Mouse (Mus musculus) heart, embryonic 11.5 days (tissue): ENCODE measurements at regions not wholly inside any gene's neighbourhood (a gene's known extent, or its start where the extent isn't known, plus 50 kb on each side); places are given as distances from the start of the nearest gene placed in this dataset.

Experiments
- ATAC-seq: fragments of 200-750 bp; cut with Nextera tagmentation; replicated peaks from 2 replicates; pipeline ENCODE4 v1.8.0; 2017; ENCODE audit warnings: moderate library complexity; ENCODE audit not compliant: insufficient number of reproducible peaks, low FRiP score, low TSS enrichment
- H3K27ac ChIP-seq: fragments of 300-500 bp; sonication (generic); 2 replicates; pipeline ENCODE4 v1.5.1; 2014; ENCODE audit warnings: mild to moderate bottlenecking, low read depth, low read length
- H3K27me3 ChIP-seq: fragments of 300-500 bp; sonication (generic); 2 replicates; pipeline ENCODE4 v1.6.1; 2014; ENCODE audit warnings: mild to moderate bottlenecking, low read length, mixed read lengths; ENCODE audit not compliant: control insufficient read depth, insufficient read depth
- H3K36me3 ChIP-seq: fragments of 300-500 bp; sonication (generic); 2 replicates; pipeline ENCODE4 v1.6.1; 2014; ENCODE audit warnings: mild to moderate bottlenecking, low read length, moderate library complexity, mixed read lengths; ENCODE audit not compliant: control insufficient read depth, insufficient read depth
- H3K4me1 ChIP-seq: fragments of 300-500 bp; sonication (generic); 2 replicates; pipeline ENCODE4 v1.6.1; 2014; ENCODE audit warnings: low read length; ENCODE audit not compliant: control insufficient read depth, insufficient read depth
- H3K4me2 ChIP-seq: fragments of 300-500 bp; sonication (generic); 2 replicates; pipeline ENCODE4 v1.6.1; 2014; ENCODE audit warnings: mild to moderate bottlenecking, moderate library complexity
- H3K4me3 ChIP-seq: fragments of 300-500 bp; sonication (generic); 2 replicates; pipeline ENCODE4 v1.5.1; 2014; ENCODE audit warnings: low read depth, low read length
- H3K9ac ChIP-seq: fragments of 300-500 bp; sonication (generic); 2 replicates; pipeline ENCODE4 v1.6.1; 2014; ENCODE audit warnings: mild to moderate bottlenecking, low read depth, low read length, moderate library complexity
- H3K9me3 ChIP-seq: fragments of 300-500 bp; sonication (generic); replicated peaks from 2 replicates; pipeline ENCODE4 v1.6.1; 2016; ENCODE audit warnings: low read length; ENCODE audit not compliant: control insufficient read depth
- WGBS: fragments of 180-500 bp; shearing (Covaris S2); extraction: QIAGEN DNeasy Blood & Tissue Kit; methylation state at CpG from one replicate; pipeline ENCODE4 v1.1.7; 2014; ENCODE audit not compliant: insufficient replicate concordance; 5-methylcytosine and 5-hydroxymethylcytosine counted together

- Histone ChIP-seq H3K9me3 (no peaks in the 10 kb centered on the region), H3K27ac (no peak overlapping the region), H3K4me1 (no peaks in the 10 kb centered on the region), H3K36me3 (no peaks in the 10 kb centered on the region), H3K4me3 (no peak overlapping the region), H3K27me3 (no peaks in the 10 kb centered on the region), H3K4me2 (no peak overlapping the region), H3K9ac (no peak overlapping the region)
- ATAC-seq, result no peak
- 83% methylated on average over 4 of the region's 4 CpGs for WGBS
Observed at GRCm38 (mm10) chr11:112325850-112326249, 456.2 kb upstream of the Sox9 start.

GRCm38 (mm10) chr11:112327606-112328005 is 454.4 kb upstream of the Sox9 start:
- H3K4me3 ChIP-seq, result no peak overlapping the region
- H3K27ac ChIP-seq, result no peak overlapping the region
- no peaks in the 10 kb centered on the region for H3K27me3 ChIP-seq
- 73% methylated on average over 4 of the region's 4 CpGs for WGBS
- H3K9ac ChIP-seq, result no peak overlapping the region
- H3K4me1 ChIP-seq, result no peaks in the 10 kb centered on the region
- no peak overlapping the region for H3K4me2 ChIP-seq
- no peak for ATAC-seq
- H3K36me3 ChIP-seq, result no peaks in the 10 kb centered on the region
- no peaks in the 10 kb centered on the region for H3K9me3 ChIP-seq

GRCm38 (mm10) chr11:112345133-112345532 is 436.9 kb upstream of the Sox9 start:
- no peaks in the 10 kb centered on the region for H3K27me3 ChIP-seq
- 24% methylated on average over 6 of the region's 6 CpGs for WGBS

GRCm38 (mm10) chr11:112345586-112345985 is 436.4 kb upstream of the Sox9 start:
- Histone ChIP-seq H3K27ac (no peak overlapping the region), H3K27me3 (no peaks in the 10 kb centered on the region), H3K4me3 (no peak overlapping the region), H3K9me3 (no peaks in the 10 kb centered on the region), H3K9ac (no peak overlapping the region), H3K36me3 (no peaks in the 10 kb centered on the region), H3K4me2 (no peak overlapping the region), H3K4me1 (no peaks in the 10 kb centered on the region)
- ATAC-seq, result no peak
- WGBS, result 22% methylated on average over 3 of the region's 3 CpGs

More at GRCm38 (mm10) chr11:112345133-112345532, 436.9 kb upstream of the Sox9 start:
- H3K4me3 ChIP-seq, result no peak overlapping the region
- no peak overlapping the region for H3K27ac ChIP-seq
- H3K9ac ChIP-seq, result no peak overlapping the region
- no peaks in the 10 kb centered on the region for H3K36me3 ChIP-seq
- ATAC-seq, result no peak
- no peaks in the 10 kb centered on the region for H3K9me3 ChIP-seq
- no peak overlapping the region for H3K4me2 ChIP-seq
- H3K4me1 ChIP-seq, result no peaks in the 10 kb centered on the region

- WGBS, result 83% methylated on average over 3 of the region's 3 CpGs
- Histone ChIP-seq H3K4me1 (no peaks in the 10 kb centered on the region), H3K27me3 (no peaks in the 10 kb centered on the region), H3K9ac (no peak overlapping the region), H3K4me2 (no peak overlapping the region), H3K27ac (no peak overlapping the region), H3K9me3 (no peaks in the 10 kb centered on the region), H3K36me3 (no peaks in the 10 kb centered on the region), H3K4me3 (no peak overlapping the region)
- no peak for ATAC-seq
Observed at GRCm38 (mm10) chr11:112346089-112346488, 435.9 kb upstream of the Sox9 start.

GRCm38 (mm10) chr11:112346532-112346931 is 435.5 kb upstream of the Sox9 start:
- Histone ChIP-seq H3K36me3 (no peaks in the 10 kb centered on the region), H3K4me1 (no peaks in the 10 kb centered on the region), H3K9ac (no peak overlapping the region), H3K4me3 (no peak overlapping the region), H3K27me3 (no peaks in the 10 kb centered on the region), H3K27ac (no peak overlapping the region), H3K4me2 (no peak overlapping the region), H3K9me3 (no peaks in the 10 kb centered on the region)
- 44% methylated on average over 7 of the region's 7 CpGs for WGBS
- ATAC-seq, result no peak

GRCm38 (mm10) chr11:112355311-112355710 is 426.7 kb upstream of the Sox9 start:
- no peak for ATAC-seq
- Histone ChIP-seq H3K27me3 (no peaks in the 10 kb centered on the region), H3K4me1 (no peaks in the 10 kb centered on the region), H3K9me3 (no peaks in the 10 kb centered on the region), H3K9ac (no peak overlapping the region), H3K27ac (no peak overlapping the region), H3K4me3 (no peak overlapping the region), H3K4me2 (no peak overlapping the region), H3K36me3 (no peaks in the 10 kb centered on the region)
- WGBS, result 86% methylated on average over 3 of the region's 3 CpGs

- Histone ChIP-seq H3K9ac (no peak overlapping the region), H3K4me1 (no peaks in the 10 kb centered on the region), H3K27me3 (no peaks in the 10 kb centered on the region), H3K9me3 (no peaks in the 10 kb centered on the region), H3K27ac (no peak overlapping the region), H3K4me2 (no peak overlapping the region), H3K4me3 (no peak overlapping the region), H3K36me3 (no peaks in the 10 kb centered on the region)
- 79% methylated on average over 4 of the region's 4 CpGs for WGBS
- ATAC-seq, result no peak
Observed at GRCm38 (mm10) chr11:112366715-112367114, 415.3 kb upstream of the Sox9 start.

GRCm38 (mm10) chr11:112370941-112371340 is 411.1 kb upstream of the Sox9 start:
- H3K4me2 ChIP-seq, result no peak overlapping the region
- no peaks in the 10 kb centered on the region for H3K9me3 ChIP-seq
- H3K4me1 ChIP-seq, result no peaks in the 10 kb centered on the region
- H3K27me3 ChIP-seq, result no peaks in the 10 kb centered on the region
- H3K9ac ChIP-seq, result no peak overlapping the region
- no peak overlapping the region for H3K27ac ChIP-seq
- ATAC-seq, result no peak
- H3K4me3 ChIP-seq, result no peak overlapping the region
- 76% methylated on average over 4 of the region's 4 CpGs for WGBS
- H3K36me3 ChIP-seq, result no peaks in the 10 kb centered on the region
